Mouse (Mus musculus) C2C12 (cell line): Measurements from ENCODE around the gene Ngly1.

Source experiments
- CEBPB ChIP-seq: IDR thresholded peaks from one replicate; pipeline ENCODE4 v1.6.1; 2011; ENCODE audit warnings: low read depth, mild to moderate bottlenecking, control low read depth, moderate library complexity
- CTCF ChIP-seq: IDR thresholded peaks from one replicate; pipeline ENCODE4 v1.5.1; 2011; ENCODE audit not compliant: control insufficient read depth, insufficient read depth, insufficient read length
- MAX ChIP-seq: IDR thresholded peaks from one replicate; pipeline ENCODE4 v1.6.1; 2011; ENCODE audit warnings: mild to moderate bottlenecking, control low read depth
- MYOD1 ChIP-seq: IDR thresholded peaks from one replicate; pipeline ENCODE4 v1.6.1; 2011; ENCODE audit warnings: low read depth; ENCODE audit not compliant: control insufficient read depth, insufficient read length
- MYOG ChIP-seq: IDR thresholded peaks from one replicate; pipeline ENCODE4 v1.6.1; 2011; ENCODE audit not compliant: control insufficient read depth, insufficient read length; ENCODE audit errors: extremely low read depth
- USF1 ChIP-seq: IDR thresholded peaks from one replicate; pipeline ENCODE4 v1.6.1; 2011; ENCODE audit warnings: low read depth, mild to moderate bottlenecking, control low read depth, moderate library complexity

DNA sequence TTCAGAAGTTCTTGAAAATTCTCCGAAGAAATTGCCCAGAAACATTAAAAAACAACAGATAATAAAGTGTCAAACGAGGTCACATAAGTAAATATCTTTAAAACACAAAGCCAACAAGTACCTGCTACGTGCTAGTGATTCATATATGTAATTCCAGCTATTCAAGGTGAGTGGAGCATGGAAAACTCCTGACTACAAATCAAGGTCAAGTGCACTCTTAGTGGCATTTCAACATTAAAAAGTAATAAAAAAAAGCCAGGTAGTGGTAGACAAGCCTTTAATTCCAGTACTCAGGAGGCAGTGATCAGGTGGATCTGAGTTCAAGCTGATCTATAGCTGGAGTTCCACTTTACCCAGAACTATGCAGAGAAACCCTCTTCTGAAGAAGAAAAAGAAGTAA, 945 bp upstream of the Ngly1 start:
- TF ChIP-seq MAX (no peak), MYOG (no peak), CTCF (no peak), CEBPB (no peak), USF1 (no peak), MYOD1 (no peak)
